Mouse (Mus musculus) embryonic fibroblast, embryonic 13.5 days (primary cell): Measurements from ENCODE around the gene Ngef. TPM values are rescaled to one million over a fixed set of nuclear protein-coding genes. Genes with fewer than 3 reads are reported as not detected.

Experiments
- H3K27ac ChIP-seq: 2 replicates; pipeline ENCODE4 v1.5.1; 2012; ENCODE audit warnings: low read length, control low read depth, inconsistent platforms; ENCODE audit not compliant: insufficient read depth
- H3K4me1 ChIP-seq: 2 replicates; pipeline ENCODE4 v1.6.1; 2011; ENCODE audit warnings: low read length; ENCODE audit not compliant: control insufficient read depth, insufficient read depth
- H3K4me3 ChIP-seq: 2 replicates; pipeline ENCODE4 v1.5.1; 2011; ENCODE audit warnings: mild to moderate bottlenecking, control low read depth, low read length; ENCODE audit not compliant: insufficient read depth
- CTCF ChIP-seq: IDR thresholded peaks from 2 replicates; pipeline ENCODE4 v1.5.1; 2011; ENCODE audit warnings: mild to moderate bottlenecking, control low read depth, low read length, moderate library complexity, borderline replicate concordance; ENCODE audit not compliant: insufficient read depth
- POLR2A ChIP-seq: IDR thresholded peaks from 2 replicates; pipeline ENCODE4 v1.6.1; 2011; ENCODE audit warnings: low read depth, mild to moderate bottlenecking, control low read depth, low read length, moderate library complexity
- polyA plus RNA-seq: library from polyadenylated mRNA; stranded (reverse); fragments of >200 nt; gene quantifications from 2 replicates; pipeline ENCODE4 v1.2.4, GENCODE M21; 2011; ENCODE audit warnings: low read depth; ENCODE audit not compliant: missing spikeins, insufficient read length

Gene Ngef
- polyA plus RNA-seq, 1 experiment: 0.68 TPM

DNA sequence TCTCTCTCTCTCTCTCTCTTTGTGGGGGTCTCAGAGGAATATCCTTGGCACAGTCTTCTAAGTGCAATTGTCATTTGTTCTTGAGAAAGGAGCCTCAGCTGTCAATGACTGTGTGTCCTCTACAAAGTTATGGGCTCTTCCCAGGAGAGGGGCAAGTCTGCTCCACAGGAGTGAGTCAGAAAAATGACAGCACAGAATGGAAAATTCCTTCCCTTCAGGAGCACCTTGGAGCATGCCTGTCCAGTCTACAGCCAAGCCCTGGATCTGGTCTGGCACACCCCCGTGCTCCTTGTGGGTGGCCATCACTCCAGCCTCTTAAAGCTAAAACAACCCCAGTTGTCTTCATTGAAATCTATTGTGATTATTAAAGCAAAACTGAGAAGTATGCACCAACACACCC is 52.1 kb downstream of the Ngef start:
- Histone ChIP-seq H3K4me3 (no peak overlapping the region), H3K4me1 (no peaks in the 10 kb centered on the region), H3K27ac (no peak overlapping the region)
- TF ChIP-seq POLR2A (no peak), CTCF (no peak)

GRCm38 (mm10) chr1:87520467-87520866 is 53.2 kb downstream of the Ngef start:
- H3K4me1 ChIP-seq: no peaks in the 10 kb centered on the region
- H3K4me3 ChIP-seq: no peak overlapping the region
- H3K27ac ChIP-seq: no peak overlapping the region
- TF ChIP-seq POLR2A (no peak), CTCF (no peak)

DNA sequence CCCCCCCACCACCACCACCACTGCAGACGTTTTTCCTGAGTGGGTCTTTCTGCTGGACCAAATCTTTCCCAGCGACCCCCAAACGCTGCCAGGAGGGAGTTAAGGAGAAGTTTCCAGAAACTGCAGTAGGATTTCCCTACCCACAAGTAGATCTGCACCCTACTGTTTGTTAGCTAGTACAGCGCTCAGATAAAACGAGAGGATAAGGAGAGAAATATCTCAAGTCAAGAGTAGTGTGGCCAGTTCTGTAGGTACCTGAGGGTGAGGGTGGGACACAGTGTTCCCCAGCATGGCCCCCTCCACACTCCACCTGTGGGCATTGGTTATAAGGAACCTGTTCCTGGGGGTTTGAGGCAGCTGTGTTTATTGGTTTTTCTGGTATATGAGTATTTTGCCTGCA is 62.8 kb downstream of the Ngef start:
- TF ChIP-seq CTCF (no peak), POLR2A (no peak)
- no peak overlapping the region for H3K27ac ChIP-seq
- no peaks in the 10 kb centered on the region for H3K4me1 ChIP-seq
- H3K4me3 ChIP-seq: no peak overlapping the region

DNA sequence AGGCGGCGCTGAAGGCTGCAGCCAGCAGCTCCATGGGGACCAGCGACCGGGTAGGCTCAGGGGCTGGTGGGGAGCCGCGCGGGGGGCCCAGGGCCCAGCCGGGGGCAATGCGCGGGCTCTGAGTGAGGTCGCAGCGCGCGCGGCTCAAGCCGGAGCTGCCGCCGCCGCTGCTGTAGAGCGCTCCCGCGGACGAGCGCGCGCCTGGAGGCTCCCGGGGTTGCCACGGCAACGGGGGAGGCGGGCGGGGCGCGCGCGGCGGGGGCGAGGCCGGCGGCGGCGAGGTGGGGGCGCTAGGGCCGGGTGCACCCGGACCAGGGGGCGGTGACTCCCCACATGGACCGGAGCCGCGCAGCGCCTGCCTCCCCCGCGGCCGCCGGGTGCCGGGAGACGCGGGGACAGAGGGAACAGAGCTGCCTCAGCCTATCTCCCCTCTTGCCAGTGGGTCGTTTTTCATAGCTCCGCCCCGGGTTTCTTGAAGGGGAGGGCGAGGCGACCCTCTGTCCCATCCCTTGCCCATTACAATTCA is 63.4 kb downstream of the Ngef start:
- Histone ChIP-seq H3K4me3 (peak overlapping the region; percentile 34), H3K4me1 (no peaks in the 10 kb centered on the region), H3K27ac (no peak overlapping the region)
- TF ChIP-seq POLR2A (no peak), CTCF (no peak)

DNA sequence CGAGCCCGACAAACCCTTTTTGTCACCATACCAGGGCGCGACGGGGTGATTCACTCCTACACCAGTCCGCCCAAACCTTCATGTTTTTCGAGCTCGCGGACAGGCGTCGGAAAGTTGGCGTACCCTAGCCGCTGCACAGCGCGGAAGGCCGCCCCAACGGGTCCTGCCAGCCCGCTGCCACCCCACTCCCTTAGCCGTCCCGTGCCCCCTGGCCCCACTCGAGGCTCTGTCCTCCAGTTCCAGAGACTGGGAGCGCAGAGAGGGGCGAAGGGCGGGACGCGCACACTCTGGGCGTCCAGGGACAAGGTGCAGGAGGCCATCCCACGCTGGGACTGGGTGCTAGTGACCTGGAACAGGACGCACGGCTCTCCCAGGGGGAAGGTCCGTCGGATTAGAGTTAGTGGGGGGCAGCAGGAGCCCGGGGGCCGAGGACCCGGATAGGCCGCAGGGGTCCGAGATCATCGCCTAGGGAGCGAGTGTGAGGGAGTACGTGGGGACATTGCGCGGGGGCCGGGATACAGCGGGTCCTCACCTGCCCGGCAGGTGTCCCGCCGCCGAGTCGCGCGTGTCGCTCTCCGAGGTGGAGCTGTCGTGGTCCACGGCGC is 64.0 kb downstream of the Ngef start, which contains the start of gene Neu2:
Neu2 (plus strand) TSS at position 329 of the 605 bp plus-strand sequence.
- TF ChIP-seq CTCF (no peak), POLR2A (no peak)
- Histone ChIP-seq H3K4me3 (peak within 1 kb of the TSS; percentile 34), H3K27ac (no peak within 1 kb of the TSS), H3K4me1 (no peaks in the 10 kb centered on the region)

DNA sequence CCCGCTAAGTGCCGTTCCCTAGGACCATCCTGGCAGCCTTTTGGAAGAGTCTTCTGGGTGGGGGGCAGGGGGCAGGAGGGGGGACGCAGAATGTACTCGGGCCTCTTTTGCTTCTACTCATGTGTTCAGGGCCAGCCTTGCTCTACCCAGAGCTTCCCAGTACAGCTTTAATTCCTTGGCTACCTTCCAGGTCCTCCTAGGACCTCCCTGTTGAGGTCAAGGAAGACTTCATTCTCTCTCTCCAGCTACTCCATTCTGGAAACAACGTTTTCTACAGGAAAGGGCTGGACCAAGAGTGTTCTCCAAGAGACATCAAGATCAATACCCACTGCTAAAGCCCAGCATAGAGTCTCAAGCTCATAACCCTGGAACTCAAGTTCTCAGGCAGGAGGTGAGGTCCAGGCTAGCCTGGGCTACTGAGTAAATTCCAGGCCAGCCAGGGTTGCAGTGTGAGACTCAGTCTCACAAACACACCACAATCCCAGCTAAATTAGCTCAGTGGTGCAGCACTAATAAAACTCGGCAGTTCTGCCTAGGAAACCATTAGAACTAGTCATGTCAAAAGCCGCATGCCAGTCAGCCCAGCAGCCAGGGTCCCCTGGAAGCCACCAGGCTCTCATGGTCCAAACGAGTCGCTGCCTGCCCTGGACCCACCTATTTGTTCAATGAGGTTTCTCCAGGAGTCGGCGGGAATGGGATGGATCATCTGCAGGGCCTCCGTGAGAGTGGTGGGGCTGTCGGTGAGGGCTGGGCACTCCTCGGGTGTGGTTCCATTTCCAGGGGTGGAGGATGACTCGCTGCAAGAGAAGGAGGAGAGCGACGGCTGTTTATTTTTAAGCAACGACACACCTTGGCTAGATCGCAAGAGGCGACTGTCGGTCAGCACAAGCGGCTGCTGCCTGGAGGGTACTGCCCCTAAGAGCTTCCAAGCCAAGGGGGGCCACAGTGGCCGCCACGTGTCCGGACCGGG is 64.8 kb downstream of the Ngef start:
- TF ChIP-seq CTCF: no peak
- TF ChIP-seq POLR2A: no peak
- no peaks in the 10 kb centered on the region for H3K4me1 ChIP-seq
- no peak overlapping the region for H3K27ac ChIP-seq
- H3K4me3 ChIP-seq: no peak overlapping the region

DNA sequence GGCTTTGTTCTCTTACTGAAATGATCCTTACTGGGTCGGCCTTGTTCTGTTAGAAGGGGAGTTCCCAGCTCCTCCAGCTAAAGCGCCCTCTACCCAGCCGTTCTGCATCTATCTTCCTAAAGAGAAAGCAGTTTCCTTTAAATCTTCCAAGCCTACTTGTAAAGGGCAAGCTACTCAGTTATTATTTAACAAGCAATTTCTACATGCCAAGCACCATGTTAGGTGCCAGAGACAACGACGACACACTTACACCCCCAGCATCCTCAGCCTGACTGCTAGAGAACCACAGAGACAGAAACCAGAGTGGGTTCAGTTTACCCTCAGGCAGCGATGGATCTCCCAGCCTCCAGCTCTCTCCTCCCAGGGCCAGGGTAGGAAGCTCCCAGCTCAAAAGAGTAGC is 65.8 kb downstream of the Ngef start:
- H3K27ac ChIP-seq: no peak overlapping the region
- no peaks in the 10 kb centered on the region for H3K4me1 ChIP-seq
- no peak overlapping the region for H3K4me3 ChIP-seq
- TF ChIP-seq CTCF: no peak
- TF ChIP-seq POLR2A: no peak

DNA sequence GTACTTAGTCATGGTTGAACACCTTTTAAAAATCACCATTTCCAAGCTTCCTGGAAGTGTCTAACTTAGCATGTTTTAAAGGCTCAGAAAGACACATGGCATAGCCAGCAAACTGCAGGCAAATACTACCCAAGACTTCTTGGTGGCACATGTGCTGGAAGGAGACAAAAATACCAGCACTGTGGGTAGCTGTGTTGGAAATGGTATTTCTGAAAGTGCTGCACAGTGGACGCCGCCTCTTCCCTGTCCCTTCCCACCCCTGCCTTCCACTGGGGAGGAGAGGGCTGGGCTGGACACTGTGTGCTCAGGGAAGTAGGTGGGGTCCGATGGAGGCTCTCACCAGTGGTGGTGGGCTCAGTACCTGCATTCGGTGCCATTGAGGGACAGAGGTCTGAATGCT is 68.1 kb downstream of the Ngef start:
- TF ChIP-seq CTCF: no peak
- no peak for TF ChIP-seq POLR2A
- H3K4me3 ChIP-seq: no peak overlapping the region
- H3K27ac ChIP-seq: no peak overlapping the region
- H3K4me1 ChIP-seq: no peaks in the 10 kb centered on the region

DNA sequence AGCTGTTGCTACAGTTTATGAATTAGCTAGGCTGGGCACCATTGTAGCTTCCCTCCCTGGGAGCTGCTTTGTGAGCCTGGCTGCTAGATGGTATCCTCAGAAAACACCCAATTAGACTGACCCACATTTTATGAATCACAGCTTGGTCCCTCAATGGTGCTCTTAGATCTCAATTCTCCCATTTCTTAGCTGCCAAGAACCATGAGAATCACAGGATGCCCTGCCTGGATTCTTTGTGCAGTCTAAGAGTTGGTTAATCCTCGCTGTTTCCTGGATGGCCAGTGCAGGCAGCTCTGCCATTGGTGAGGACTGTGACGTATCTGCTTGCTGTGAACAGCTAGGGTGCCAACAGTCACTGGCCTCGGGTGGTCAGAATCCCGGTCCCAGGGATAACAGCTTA is 80.1 kb downstream of the Ngef start:
- Histone ChIP-seq H3K27ac (no peak overlapping the region), H3K4me3 (no peak overlapping the region), H3K4me1 (peaks cover 9% of the 10 kb centered on the region; the same call in 1 of the 2 replicates)
- TF ChIP-seq POLR2A (no peak), CTCF (no peak)

DNA sequence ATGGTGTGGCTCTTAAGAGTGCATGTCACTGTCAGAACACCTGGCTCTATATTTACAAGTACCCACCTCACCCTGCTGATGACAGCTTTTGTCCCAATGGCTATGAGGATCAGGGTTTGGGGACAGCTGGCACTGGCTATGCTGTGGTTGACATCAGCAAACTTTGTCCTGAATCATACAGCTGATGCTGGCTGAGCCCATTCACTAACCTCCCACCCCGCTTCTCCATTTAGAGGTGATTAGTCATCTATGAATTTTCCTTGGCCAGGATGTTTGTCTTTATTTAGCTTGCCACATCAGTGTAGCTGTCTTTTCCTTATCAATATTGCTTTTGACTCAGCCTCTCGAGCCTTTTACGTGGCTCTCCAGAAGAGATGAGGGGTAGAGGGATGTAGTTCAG is 81.4 kb downstream of the Ngef start:
- Histone ChIP-seq H3K4me1 (peaks cover 9% of the 10 kb centered on the region; the same call in 1 of the 2 replicates), H3K4me3 (no peak overlapping the region), H3K27ac (no peak overlapping the region)
- TF ChIP-seq POLR2A (no peak), CTCF (no peak)
